Mouse (Mus musculus) embryo, embryonic 11 days (tissue): ENCODE data around the gene Shd.
A peak's percentile ranks its signal among the peaks of the same experiment; 100 is the strongest.
"Not testable (repeated sequence)": the region's sequence is repeated elsewhere in the genome, so short reads cannot be mapped to it uniquely, and the experiment has no call there.

ENCODE experiments used
- DNase-seq: peaks from one replicate; pipeline ENCODE4 v3.0.0-alpha.2; 2015

Gene Shd

DNA sequence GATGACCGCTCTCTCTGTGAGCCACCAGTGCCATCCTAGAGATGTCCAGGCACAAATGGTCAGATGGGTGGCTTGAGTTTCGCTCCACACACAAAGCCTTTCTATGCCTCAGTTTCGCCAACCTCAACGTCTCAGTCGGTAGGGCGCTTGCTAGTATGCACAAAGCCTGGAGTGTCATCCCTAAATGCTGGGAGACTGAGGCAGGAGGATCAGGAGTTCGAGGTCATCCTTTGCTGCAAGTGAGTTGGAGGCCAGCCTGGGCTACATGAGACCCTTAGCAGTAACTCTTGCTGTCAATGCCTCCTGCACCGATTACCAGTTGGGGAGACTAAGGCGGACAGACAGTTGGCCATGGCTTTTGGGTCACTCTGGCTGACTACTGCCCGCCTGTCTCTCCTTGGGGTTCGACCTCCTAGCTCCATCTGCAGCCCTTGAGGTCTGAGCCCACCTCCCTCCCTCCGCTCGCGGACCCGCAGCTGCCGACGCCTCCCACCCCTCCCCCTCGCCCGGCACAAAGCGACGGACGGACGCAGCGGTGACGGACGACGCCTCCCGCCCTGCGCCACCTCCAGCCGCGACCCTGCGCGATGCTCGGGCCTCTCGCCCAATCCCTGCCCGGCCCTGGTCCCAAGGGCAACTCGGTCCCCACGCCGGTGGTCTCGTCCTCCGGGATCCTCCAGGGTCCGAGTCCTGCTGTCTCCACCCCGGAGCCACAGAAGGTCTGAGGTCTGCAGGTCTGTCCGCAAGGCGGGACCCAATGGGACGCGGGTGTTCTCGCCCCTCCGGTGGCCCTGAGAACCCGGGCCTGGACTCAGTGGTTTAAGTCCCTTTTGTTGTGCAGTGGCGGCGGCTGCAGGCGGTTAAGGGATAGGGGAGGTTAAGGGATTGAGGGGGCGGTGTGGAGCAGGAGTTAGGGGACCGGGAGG lies at the start of gene Shd:
Shd (plus strand) TSS at position 502 of the 926 bp plus-strand sequence.
- peak; percentile 87 for DNase-seq

DNA sequence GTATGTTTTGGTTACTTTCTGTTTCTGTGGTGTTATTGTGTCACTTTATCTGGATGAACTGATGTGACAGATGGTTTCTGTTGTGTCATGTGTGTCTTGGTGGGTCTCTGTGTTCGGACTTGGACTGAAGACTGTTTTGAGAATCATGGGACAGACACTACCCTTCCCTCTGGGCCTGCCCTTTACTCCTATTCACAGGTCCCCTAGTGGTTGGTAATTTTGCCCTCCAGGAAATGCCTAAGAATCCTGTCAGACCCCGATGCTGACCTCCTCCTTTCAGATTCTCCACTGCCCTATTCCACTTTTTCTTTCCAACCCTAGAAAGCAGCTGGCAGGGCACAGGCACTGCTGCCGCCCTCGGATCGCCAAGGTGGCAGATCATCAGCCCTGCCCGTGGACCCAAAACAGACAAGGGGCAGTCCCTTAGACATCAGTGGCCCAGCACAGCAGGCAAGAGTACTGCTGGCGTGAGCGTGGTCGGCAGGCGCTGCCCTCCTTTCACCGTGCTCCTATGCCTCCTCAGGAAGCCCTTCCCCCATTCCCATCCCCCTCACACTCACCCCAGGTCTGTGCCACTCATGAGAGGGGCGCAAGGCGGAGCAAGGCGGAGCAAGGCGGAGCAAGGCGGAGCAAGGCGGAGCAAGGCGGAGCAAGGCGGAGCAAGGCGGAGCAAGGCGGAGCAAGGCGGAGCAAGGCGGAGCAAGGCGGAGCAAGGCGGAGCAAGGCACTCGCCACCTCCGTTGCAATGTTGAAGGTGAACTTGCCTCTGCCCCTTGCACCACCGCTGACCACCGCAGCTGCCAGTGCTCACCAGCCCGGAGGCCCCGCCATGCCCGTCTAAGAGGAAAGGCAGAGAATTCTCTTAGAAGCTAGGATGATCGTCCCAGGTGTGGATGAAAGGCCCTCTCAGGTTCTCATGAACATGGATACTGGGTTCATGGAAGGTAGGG lies 38.4 kb upstream of the Shd start:
- peak; percentile 86 for DNase-seq

DNA sequence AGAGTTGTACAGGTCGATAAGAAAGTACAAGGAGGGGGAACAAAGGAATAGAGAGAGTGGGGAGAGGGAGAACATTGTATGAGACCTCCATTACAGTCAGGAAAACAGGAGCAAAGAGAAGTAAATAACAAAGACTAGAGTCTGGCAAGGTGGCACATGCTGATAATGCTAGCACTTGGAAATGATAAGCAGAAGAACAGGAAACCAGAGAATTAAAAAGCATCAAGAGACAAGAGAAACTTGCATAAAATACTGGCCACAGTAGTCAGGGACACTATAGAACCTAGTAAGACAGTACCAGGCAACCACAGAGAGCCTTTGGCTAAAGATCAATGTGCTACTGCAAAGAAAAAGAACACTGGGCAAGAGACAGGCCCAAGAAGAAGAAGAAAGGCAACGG lies 37.6 kb upstream of the Shd start:
- no peak for DNase-seq

DNA sequence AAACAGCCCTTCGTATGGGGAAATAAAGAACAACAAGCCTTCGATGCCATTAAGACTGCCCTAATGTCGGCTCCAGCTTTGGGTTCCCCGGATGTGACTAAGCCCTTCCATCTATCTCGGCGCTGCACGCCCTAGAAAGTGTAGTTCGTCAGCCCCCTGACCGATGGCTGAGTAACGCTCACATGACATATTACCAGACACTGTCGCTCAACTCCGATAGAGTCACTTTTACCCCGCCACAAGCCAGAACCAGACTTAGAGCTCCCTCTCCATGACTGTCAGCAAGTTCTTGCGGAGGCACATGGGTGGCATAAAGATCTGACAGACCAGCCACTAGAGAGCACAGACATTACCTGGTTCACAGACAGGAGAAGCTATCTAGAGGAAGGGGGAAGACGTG lies 37.1 kb upstream of the Shd start:
- DNase-seq, result no peak

DNA sequence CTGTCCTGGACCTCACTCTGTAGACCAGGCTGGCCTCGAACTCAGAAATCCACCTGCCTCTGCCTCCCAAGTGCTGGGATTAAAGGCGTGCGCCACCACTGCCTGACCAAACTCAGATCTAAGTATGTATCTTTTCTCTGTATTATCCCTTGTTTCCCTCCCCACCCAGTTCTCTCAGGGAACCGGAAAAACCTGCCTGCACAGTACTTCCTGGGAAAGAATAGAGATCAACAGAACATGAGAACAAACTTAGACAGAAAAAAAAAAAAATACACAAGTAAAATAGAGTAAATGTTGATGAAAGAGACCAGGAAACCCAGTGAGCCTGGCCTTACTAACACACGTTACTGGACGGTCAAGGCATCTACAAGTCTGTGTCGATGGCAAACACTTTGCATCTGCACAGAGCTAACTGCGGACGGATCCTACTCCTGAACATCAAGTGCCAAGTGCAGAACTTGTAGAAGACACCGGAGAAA lies 25.8 kb upstream of the Shd start:
- not testable (repeated sequence) for DNase-seq

DNA sequence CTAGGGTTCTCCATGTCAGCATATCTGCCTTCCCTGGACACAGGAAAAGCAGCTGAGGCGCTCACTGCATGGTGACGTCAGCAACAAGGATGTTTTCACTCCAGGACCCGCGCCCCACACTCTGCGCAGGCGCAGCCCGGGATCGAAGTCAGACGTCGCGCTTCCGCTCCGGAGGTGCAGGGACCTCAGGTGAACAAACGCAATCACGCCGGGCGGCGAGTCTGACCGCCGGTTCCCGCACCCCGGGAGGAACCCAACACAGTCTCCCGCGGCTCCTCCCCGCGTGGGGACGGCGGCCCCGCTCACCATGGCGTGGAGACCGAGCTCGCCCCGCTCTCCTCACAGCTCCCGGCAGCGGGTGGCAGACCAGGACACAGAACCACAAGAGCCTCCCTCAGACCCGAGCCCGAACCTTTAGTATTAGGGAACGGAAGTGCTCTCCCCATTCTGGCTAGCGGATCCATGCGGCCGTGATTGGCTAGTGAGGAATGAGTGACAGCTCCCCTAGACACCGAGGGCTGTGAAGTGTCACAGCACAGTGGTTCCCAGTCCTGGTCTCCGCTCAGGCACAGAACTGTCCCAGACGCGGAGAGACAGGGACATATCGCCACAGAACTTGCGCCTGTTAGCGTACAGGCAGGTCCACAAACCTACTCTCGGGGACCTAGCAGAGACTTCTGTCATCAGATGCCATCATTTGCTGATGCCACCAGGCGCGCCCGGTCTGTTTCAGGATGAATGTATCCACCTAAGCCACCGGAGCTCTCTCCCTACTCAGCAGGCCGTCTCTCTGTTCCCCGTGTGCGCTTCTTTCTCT lies 25.2 kb upstream of the Shd start:
- DNase-seq, result peak; percentile 80

DNA sequence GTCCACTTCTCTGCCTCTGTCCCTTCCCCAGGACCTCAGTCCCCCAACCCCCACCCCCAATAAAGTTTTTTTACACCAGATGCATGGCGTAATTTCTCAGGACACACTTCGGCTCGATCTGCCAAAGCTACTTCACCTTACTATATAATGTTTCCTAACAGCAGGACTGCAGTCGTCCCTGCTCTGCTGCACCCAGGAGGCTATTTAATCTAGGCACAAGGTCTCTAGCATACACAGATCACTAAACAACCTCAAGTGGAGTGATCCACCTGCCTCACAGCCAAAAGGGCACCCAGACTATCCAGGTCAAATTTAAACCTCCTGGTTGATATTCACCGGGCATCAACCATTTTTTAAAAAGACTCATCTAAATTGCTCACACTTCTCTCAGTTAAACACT lies 24.6 kb upstream of the Shd start:
- DNase-seq, result no peak

DNA sequence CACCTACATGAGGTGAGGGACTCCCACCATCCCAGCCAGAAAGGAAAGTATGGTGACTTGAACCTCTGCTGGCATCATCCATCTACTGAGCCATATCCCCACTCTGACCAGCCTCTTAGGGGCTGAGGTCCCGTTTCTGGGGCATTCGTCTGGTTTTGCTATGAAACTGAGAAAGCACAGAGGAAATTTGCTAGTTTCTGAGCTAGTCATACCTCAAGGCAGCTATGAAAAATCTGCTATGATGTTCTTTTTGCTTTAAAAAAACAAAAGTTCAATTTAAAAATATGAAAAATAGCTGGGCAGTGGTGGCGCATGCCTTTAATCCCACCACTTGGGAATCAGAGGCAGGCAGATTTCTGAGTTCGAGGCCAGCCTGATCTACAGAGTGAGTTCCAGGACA lies 21.6 kb upstream of the Shd start:
- no peak for DNase-seq

DNA sequence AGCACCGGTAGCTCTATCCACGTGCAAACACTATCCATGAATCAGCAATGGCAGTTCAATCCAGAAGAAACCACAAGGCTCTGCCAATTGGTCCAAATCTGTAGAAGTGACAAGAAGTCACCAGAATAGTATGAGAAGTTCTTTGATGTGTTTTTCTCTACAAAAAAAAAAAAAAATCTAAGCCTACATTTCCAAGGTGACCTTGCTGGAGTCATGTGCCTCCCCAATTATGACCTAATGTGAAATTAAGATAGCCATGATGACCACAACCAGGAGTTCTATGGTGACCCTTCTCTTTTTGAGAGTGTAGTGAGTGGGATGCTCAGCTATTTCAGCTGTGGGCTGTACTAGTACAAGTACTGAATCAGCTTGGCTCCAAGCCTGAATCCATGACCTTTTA lies 20.9 kb upstream of the Shd start, which contains the start of gene Zfp119b:
Zfp119b (minus strand) TSS at position 101 of the 400 bp plus-strand sequence.
- DNase-seq, result no peak

DNA sequence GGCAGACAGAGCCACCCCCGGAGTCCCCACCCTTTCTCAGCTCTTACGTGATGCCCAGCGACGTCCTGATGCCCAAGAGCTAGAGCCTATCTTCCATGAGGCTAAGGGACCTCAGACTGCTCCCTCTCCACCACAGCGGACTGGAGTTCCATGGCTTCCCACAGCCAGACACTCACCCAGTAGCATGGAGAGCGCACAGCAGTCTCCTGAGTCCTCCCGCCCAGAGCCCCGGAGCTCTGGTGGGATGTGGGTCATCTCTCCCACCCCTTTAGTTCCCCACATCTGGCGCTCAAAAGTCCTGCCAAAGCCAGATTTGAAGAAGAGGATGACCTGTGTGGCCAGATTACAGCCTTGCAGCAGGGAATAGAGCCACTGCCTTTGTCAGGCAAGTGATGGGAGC lies 19.7 kb upstream of the Shd start:
- DNase-seq, result no peak

DNA sequence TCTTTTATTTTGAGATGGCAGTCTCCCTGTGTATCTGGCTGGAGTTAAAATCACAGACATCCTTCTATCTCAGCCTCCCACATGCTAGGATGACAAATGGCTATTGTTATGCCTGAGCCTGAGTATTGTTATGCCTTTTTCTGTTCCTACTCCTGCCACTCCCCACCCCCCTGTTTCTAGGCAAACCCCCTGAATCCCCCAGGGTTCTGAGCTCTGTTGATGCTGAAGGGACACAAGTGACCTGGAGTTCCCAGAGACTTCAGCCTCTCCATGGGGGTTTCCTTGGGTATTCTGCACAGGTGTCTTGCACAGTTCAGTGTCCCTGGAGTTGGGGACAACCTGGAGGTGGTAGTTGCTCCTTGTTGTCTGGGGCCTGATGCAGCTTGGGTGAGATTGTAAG lies 18.2 kb upstream of the Shd start:
- DNase-seq, result no peak

DNA sequence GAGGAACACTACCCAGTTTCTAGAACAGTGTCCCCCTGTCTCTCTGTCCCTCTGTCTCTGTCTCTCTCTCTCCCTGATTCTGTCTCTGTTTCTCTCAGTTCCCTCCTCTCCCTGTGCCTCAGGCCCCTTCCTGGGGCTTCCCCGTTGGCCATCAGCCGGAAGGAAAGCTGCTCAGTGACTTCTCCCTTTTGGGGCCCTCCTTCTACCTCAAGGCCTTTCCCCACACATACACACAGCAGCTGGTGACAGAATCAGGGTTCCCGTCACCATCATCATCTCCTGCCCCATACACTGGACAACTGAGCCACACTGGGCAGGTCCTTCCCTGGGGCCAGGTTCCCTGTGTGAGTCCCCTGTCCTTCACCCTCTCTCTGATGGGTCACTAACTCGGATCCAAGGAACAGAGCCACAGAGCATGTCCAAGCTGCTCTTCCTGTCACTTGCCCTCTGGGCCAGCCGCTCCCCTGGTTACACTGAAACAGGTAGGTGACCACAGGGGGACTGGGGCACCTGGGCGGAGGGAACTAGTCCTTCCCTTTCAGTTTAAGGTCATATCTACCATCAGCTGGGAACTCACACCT lies 17.7 kb upstream of the Shd start, which contains the start of gene Ebi3:
Ebi3 (plus strand) TSS at position 194 of the 581 bp plus-strand sequence.
- DNase-seq, result no peak

DNA sequence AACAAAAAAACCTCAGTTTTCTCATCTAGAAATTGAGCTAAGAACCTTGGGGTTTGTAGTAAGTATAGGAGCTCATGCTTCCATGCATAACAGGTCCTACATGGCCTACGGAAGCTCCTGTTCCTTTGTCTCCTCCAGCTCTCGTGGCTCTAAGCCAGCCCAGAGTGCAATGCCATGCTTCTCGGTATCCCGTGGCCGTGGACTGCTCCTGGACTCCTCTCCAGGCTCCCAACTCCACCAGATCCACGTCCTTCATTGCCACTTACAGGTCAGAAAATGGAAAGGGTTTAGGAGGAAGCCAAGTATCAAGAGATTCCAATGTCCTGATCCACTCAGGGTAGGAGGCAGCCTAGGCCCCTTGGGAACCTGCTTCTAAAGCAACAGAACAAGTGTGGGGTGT lies 16.5 kb upstream of the Shd start:
- DNase-seq, result no peak

DNA sequence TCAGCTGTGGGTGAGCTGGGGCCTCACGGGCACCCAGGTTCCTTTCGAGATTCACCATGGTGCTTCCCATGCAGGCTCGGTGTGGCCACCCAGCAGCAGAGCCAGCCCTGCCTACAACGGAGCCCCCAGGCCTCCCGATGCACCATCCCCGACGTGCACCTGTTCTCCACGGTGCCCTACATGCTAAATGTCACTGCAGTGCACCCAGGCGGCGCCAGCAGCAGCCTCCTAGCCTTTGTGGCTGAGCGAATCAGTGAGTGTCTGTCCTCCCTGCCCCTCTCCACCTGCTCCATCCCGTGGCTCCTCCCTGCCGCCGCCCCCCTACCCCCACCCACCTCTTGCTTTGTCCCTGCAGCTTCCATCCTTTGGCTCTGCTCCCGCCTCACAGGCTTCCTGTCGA lies 16.0 kb upstream of the Shd start:
- DNase-seq, result no peak

DNA sequence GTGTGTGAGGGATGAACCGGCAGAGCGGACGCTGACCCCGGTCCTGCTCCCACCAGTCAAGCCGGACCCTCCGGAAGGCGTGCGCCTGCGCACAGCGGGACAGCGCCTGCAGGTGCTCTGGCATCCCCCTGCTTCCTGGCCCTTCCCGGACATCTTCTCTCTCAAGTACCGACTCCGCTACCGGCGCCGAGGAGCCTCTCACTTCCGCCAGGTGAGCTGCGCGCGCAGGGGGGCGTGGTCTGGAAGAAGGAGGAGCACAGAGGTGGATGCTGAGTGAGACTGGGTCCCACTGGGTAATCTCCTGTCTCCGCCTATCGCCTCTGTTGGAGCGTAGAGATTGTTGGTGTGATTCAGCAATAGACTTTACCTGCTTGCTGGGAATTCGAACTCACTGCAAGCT lies 14.1 kb upstream of the Shd start:
- DNase-seq, result peak; percentile 78

DNA sequence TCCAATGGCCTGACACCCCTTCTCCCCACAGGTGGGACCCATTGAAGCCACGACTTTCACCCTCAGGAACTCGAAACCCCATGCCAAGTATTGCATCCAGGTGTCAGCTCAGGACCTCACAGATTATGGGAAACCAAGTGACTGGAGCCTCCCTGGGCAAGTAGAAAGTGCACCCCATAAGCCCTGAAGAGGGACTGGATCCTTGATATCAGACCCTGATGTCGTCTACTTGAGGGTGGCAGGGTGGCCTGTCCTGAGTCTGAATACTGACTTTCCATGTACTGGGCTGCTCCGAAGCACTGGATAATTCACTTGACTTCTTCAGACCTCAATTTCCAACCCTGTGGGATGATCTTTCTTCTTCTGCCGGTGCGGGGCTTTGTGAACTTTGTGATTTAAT lies 13.7 kb upstream of the Shd start:
- no peak for DNase-seq

DNA sequence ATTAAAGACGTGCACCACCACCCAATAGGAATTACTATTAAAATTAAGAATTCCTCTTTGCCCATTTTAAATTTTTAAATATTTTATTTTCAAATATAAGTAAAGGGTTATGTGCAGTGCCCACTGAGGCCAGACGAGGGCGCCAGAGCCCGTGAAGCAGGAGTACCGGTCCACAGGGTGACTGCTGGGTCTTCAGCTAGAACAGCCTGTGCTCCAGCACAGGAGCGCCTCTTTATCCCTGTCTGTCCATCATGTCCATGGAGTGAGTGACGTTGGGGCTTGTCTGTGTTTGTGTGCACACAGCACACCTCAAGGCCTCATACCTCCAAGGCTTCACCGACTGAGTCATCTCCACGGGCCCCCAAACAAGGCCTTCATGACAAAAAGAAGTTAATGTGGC lies 13.1 kb upstream of the Shd start:
- DNase-seq, result peak; percentile 83

DNA sequence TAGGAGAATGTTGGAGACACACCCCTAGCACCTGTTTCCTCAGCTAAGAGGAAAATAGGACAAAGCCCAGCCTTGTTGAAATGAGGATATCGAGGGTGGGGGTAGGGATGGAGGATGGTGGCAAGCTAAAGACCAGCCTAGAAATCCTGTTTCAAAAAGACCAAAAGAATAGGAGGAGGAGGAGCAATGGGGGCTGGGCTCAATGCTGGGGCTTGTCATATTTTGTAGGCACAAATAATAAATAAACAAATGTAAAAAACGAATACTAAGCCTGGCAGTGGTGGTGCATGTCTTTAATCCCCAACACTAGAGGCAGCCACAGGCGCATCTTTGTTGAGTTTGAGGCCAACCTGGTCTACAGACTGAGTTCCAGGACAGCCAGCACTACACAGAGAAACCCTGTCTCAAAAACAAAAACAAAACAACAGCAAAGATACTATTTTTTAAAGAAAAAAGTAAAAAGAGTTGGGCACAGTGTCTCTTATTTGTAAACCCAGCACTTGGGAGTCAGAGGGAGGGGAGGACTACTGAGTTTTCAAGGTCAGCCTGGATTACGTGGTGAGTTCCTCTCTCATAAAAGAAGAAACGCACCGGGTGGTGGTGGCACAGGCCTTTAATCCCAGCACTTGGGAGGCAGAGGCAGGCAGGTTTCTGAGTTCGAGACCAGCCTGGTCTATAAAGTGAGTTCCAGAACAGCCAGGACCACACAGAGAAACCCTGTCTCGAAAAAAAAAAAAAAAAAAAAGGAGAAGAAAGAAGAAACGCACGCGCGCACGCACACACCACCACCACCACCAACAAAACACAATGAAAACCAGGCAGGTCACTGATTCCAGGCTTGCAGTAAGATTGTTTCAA lies 12.3 kb upstream of the Shd start:
- no peak for DNase-seq

DNA sequence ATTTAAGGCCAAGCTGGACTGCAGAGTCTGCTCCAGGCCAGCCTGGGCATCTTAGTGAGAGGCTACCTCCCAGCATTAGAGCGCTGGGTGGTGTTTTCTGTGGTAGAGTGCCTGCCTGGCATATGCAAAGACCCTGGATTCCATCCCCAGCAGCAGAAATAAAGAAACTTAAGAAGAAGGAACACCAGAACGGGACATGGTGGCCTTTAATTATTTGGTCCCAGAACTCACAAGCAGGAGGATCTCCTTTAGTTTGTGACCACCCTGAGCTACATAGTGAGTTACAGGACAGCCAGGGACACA lies 11.7 kb upstream of the Shd start:
- DNase-seq, result peak; percentile 20

DNA sequence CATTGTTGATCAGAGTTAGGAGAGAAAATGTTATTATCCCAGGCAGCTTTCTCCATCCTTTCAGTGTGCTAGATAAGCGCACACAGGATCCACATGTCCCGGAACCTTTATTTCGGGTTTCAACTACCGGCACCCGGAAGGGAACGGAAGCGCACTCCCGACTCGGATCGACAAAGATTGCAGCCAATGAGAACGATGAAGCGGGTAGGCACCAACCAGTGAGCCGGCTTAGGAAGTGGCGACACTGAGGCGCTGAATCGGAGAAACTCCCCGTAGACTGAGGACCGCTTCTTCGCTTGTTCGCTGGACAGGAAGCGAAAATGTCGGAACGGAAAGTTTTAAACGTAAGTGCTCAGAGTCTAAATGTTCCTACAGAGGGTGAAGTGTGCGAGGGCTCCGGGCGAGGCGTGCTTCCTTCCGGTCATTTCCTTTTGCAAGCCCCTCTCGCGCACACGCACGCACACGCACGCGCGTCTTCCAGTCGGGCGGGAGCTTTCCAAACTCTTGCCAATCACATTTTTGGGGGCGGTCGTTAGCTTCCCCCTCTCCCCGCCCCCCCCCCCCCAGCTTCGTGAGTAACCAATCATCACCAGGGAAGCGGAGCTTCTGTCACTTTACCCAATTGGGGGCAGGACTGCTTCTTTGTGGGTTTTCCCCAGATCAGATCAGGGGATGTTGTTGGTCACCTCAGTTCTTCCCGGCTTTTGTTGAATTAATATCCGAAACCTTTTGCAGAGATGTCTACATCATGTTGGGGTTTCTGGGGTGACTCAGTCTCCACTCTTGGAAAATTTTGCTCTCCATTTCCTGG lies 11.1 kb upstream of the Shd start, which contains the start of gene Yju2:
Yju2 (plus strand) TSS at position 182 of the 811 bp plus-strand sequence.
- peak; percentile 97 for DNase-seq
